Mouse (Mus musculus) lung, postnatal 4 days (tissue): ENCODE measurements at regions not wholly inside any gene's neighbourhood (a gene's known extent, or its start where the extent isn't known, plus 50 kb on each side); places are given as distances from the start of the nearest gene placed in this dataset.

Source experiments
- DNase-seq, 2 experiments: peaks; one replicate each; pipeline ENCODE4 v3.0.0; 2021

DNA sequence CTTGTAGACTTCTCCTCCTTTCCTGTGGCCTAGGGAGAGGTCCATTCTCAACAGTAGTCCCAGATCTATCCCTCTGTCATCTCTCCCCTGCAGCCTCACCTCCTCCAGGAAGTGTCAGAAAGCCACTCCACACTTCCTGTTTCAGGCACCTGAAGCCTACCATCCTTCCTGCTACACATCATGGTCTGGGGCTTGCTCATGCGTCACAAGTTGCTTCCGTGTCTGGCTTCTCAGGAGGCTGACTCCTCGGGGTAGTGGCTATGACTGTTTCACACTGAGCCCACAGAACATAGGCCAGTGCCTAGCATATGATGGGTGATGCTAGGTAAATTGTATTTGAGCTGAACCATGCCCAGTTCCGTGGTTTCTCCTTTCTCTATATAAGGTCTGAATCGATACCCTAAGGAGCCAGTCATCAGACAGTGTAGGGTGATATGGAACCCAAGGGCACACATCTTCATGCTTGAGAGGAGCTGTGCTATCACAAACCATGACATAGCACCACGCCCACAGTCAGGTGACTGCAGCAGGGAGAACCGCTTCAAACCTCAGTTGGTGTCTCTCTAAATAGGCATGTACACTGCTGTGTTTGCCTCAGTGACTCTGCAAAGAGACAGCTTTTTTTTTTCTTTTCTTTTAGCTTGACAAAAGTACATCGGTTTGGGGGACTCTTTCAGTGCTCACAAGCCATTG lies 272.2 kb downstream of the Sec61b start:
- no peak for DNase-seq

DNA sequence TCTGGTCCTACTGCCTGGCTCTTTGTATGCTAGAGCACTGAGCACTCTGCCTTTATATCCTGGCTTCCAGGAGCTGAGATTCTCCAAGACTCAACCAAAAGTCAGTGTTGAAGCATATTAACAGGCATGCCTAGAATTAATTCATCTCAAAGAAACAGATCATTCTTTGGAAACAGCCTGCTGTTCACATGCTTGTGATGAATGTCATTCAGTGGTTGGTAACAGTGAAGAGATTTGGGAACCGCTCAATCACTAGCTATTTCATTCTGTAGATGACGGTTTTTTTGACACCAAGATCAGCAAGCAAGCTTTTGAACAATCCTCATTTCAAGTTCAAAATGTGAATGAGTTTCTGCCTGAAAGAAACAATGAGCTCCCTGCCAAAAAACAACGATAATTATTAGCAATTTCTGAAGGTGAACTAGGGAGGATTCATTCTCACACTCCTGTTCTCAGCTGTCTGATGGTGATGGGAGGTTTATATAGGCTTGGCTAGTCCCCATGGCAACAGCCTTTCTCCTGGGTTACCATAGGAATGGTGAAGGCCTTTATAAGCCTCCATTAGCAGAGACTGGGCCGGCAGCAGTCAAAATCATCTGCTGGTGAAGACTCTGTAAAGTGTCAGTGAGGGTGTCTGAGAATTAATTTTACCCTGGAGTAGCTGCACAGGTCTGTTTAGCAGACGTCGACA lies 272.6 kb upstream of the Nr4a3 start:
- no peak for DNase-seq

DNA sequence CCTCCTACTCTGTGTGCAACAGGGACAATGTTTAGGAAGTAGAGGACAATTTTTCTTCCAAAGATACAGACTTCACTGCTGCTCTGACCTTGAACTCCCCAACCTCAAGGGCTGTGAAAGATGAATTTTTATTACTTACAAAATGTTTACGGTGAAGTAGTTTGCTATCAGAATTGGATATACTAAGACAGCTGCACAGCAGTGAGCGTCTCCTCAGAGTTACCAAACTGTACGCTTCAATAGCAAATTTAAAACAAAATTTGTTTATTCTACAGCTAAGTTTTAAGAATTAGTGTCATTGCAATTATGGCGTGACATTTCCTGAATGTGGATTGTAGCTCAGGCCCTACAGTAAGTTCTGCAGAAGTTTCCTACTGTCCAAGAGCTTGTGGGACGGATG lies 270.3 kb upstream of the Nr4a3 start:
- no peak for DNase-seq

DNA sequence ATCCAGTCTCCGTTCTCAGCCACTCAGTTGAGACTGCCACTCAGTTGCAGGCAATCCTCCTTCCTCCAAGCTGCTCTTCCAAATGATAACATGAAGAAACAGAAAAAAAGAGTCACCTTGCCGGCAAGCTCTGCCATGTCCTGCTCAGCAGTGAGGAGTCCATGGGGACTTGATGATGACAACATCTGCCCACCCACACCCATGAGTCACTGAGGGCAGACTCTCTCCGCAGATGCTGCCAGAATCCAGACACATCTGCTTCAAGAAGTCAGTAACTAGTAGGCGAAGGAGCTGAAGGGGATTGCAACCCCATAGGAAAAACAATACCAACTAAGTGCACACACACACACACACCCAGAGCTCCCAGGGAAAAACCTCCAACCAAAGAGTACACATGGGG lies 263.9 kb upstream of the Nr4a3 start:
- DNase-seq, result peak in 1 of 2 experiments; percentile 41

GRCm38 (mm10) chr4:47796977-47797376 lies 248.0 kb upstream of the Nr4a3 start:
- no peak for DNase-seq

DNA sequence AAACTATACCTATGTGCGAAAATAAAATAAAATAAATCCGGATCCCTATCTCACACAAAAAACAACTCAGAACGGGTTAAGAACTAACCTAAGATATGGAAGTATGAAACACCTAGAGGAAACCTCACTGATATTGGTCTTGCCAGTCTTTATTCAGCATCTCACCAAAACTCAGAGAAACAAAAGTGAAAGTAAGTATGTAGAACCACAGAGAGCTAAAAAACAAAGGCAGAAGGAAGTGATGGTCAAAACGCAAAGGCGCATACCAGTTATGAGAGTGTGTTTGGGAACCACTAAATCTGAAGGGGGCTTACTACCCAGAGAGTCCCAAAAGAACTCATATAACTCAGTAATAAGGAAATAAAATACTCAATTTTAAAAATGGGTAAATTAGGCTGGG lies 245.8 kb upstream of the Nr4a3 start:
- DNase-seq, result no peak

DNA sequence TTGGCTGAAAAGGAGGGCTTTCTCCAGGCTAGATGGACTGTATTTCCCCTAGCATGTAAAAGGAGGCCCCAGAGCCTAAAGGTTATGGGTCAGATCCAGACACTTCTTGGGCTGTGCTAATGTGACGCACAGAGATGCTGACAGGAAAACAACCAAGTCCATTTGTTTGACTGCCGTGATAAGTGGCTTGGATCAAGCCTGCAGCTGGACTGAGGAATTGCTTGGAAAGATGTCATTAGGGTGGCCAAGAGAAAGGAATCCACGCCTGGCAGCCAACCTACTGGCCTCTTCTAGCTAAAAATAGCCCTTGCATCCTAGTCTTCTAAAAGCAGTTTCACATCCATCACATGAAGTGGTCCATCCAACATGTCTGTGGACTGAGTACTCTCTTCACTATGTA lies 241.8 kb upstream of the Nr4a3 start:
- no peak for DNase-seq

DNA sequence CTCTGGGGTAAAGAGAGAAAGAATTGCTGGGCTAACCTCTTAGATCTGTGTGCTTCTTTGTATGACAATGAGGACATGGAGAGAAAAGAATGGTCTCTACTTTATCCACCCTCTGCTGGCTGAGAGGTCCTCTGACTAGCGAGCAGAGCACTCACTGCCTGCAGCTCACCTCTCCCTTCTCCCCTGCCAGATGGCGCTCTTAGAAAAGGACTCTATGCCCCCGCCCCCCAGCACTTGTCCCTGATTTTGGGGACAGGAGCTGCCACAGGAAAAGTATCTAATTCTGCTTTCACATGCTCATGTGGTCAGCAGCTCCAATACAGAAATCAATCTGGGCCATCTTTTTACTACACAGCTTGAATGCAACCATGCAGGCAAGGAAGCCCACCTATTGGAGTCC lies 237.1 kb upstream of the Nr4a3 start:
- no peak for DNase-seq

DNA sequence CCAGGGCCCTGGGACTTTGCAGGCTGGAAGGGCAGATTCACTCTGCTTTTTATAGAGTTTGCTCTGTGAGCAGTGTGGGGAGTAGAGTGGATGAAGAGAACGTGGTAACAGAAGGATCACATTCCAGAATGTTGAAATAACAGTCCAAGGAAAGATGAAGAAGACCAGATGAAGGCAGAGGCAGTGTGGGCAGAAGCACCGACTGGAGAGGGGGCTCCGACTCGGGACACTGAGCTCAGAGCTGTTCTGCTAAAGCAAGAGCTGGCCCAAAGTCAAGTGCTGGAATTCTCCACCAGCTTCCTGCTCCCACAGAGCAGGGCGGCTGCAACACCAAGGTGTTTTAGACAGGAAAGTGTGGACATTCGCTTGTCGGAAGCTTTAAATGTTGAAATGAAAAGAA lies 230.9 kb upstream of the Nr4a3 start:
- no peak for DNase-seq

DNA sequence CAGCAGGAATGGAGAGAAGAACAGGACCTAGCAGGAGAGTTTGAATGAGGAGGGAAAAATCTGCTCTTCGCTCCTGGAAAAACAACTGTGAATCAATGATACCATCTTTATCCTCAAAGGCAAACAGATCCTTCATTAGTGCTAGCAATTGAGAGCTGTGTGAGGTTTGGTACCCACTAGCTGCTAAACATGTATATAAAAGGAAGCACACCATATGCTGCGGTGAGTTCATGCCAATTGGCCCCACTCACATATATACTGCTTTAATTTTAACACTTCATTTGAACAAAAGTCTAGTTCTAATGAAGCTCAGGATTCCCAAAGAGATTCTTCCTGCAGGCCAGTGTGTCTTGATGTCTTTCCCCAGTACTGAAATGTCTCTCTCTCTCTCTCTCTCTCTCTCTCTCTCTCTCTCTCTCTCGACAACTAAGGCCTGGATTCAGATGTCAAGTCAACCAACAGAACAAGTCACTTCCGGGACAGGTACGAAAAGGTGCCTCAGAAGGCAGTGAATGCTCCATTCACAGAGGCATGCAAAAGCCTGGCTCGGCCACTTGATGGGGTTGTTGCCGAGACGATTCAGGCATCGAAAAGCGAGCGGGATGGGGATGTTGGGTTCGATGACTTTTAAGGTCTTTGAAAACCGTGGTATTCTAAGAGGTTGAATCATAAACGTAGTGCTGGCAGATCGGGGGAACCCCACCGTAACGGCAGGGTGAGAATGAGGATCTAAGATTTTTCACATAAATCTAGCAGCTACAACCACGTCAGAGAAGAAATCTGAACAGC lies 226.4 kb upstream of the Nr4a3 start:
- no peak for DNase-seq

DNA sequence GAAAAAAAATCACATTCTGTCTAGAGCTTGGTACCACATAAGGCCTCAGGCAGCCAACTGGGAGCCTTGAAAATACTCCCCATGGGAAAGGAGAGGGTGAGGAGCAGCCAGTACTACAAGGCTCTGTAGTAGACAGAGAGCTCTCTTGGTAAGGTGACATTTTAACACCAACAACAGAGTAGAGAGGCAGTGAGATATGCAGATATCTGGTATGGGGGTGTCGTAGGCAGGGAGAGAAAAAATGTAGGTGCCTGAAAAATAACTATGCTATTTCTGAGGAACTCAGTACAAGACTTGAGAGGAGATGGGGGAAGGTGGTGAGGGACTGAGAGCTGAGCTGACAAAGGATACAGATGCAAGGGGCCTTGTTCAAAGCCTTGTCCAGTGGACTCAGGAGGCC lies 224.4 kb upstream of the Nr4a3 start:
- DNase-seq, result no peak

GRCm38 (mm10) chr4:47823299-47823698 lies 221.7 kb upstream of the Nr4a3 start:
- DNase-seq, result no peak

- DNase-seq, result no peak
Observed at GRCm38 (mm10) chr4:47824083-47824482, 220.9 kb upstream of the Nr4a3 start.

DNA sequence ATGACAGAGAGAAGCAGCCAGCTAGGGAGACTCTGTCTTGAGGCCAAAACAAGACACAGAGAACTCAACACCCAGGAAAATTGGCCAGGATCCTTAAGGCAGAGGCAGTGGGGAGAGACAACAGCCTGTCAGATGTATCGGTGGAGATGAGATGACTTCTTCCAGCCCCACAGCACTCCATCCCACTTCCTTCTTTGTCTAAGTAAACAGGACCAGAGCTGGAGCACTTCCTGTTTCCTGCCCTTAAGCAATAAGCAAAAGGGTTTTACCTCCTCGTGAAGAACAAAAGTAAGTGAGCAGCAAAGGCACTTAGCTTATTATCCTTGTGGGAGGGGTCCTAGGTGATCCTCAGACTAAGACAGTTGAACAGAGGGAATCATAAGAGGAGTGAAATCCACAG lies 212.0 kb upstream of the Nr4a3 start:
- no peak for DNase-seq

- no peak for DNase-seq
Observed at GRCm38 (mm10) chr4:47838411-47838810, 206.5 kb upstream of the Nr4a3 start.

DNA sequence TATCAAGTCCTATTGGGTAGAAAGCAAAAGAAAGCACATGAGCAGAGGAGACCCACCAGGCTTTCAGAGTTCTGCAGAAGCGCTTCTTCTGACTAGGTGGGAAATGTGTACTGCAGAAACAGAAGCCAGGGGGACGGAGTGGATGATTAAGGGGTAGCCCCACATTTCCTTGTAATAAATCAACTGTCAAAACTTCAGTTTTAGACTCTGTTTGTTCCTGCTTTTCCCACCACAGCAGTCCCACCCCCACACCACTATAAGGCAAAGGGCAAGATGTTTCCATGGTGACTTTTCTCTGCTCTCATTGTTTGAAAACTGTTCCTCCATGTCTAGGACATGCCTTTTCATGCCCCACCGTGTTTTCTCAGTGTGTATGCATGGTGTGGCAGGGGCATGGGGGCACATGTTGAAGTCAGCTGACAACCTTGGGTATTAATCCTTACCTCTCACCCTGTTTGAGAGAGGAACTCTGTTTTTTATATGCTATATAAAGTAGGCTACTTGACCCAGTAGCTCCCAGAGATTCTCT lies 202.8 kb upstream of the Nr4a3 start:
- no peak for DNase-seq

DNA sequence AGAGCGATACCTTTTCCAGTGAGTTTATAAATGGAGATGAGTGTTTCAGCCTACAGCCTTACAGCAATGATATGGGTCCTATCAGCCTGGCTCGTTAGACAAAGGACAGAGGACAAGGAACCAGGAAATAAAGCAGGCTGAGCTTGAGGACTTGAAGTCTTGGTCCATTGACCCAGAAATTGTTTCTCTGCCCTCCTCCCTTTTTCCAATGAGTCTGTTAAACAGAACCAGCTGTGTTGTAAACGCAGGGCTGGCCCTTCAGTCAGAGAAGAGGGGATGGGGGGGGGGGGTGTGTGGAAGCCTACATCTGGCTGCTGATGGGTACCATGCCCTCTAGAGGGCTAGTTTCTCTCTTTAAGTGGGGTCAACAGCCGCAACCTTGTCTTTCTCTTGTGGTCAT lies 199.7 kb upstream of the Nr4a3 start:
- no peak for DNase-seq

GRCm38 (mm10) chr4:47846389-47847318 lies 198.3 kb upstream of the Nr4a3 start:
- no peak for DNase-seq

GRCm38 (mm10) chr4:47861151-47861550 lies 183.8 kb upstream of the Nr4a3 start:
- no peak for DNase-seq

GRCm38 (mm10) chr4:47870010-47870637 lies 174.8 kb upstream of the Nr4a3 start:
- DNase-seq, result no peak

GRCm38 (mm10) chr4:47870638-47871019 lies 174.3 kb upstream of the Nr4a3 start:
- no peak for DNase-seq

GRCm38 (mm10) chr4:47881560-47881959 lies 163.4 kb upstream of the Nr4a3 start:
- no peak for DNase-seq
